Comparison of ENCODE assay signal across 9 mouse cellular contexts in genomic region chr5:36820142-36820541, GRCm38 (mm10). TPM values are rescaled to one million over a fixed set of nuclear protein-coding genes. Genes with fewer than 3 reads are reported as not detected.
A peak's percentile ranks its signal among the peaks of the same experiment; 100 is the strongest.
DNase-seq lines count a peak whose midpoint lies in the region; ATAC-seq lines count a peak whose summit lies in the region.
"Had no signal": no experiment of that assay in that cellular context is flagged by ENCODE, and none has a peak within 500 bp of the region (broad histone marks: within the 10 kb centered on the region; RNA-seq: fewer than 3 reads in every experiment).

No protein-coding gene starts in this region.

- DNase-seq in cerebellum, adult 9-11 months: no peak
- peak; percentile 43 for DNase-seq in ovary, postnatal 36 days (ENCODE audit: low spot score)
- DNase-seq in ovary, postnatal 14 days (ENCODE audit: low spot score): no peak
- DNase-seq in cerebellum, postnatal 10 days: peak; percentile 75 to 80
- peak; percentile 56 for DNase-seq in hindbrain, embryonic 14.5 days (ENCODE audit: low spot score)
- DNase-seq in liver, embryonic 11.5 days (ENCODE audit: low spot score): peak; percentile 47
- peak; percentile 50 for DNase-seq in right cerebral cortex, postnatal 25 days

- H3K27me3 ChIP-seq in hindbrain, embryonic 14.5 days (ENCODE audit: control insufficient read depth, insufficient read depth, low read length): no peaks in the 10 kb centered on the region
- H3K27me3 ChIP-seq in liver, embryonic 11.5 days (replicated peaks; ENCODE audit: control insufficient read depth, insufficient read depth, low read length): no peaks in the 10 kb centered on the region
- H3K27me3 ChIP-seq: Patski had no signal

- H3K9ac ChIP-seq in hindbrain, embryonic 14.5 days: no peak overlapping the region
- no peak overlapping the region for H3K9ac ChIP-seq in liver, embryonic 11.5 days (ENCODE audit: low read depth, low read length)

- 53% methylated on average over 6 of the region's 6 CpGs for WGBS in hindbrain, embryonic 14.5 days
- WGBS in liver, embryonic 11.5 days: 54% methylated on average over 6 of the region's 6 CpGs

- H3K9me3 ChIP-seq in hindbrain, embryonic 14.5 days (ENCODE audit: control insufficient read depth, low read length): no peaks in the 10 kb centered on the region
- H3K9me3 ChIP-seq in liver, embryonic 11.5 days (ENCODE audit: control insufficient read depth, low read length): no peaks in the 10 kb centered on the region

- ATAC-seq in cerebellum, adult (ENCODE audit: insufficient number of reproducible peaks, low FRiP score, low TSS enrichment): 0 out of 2 replicates have a peak, but pooled peaks have one; percentile 46
- no peak for ATAC-seq in hindbrain, embryonic 14.5 days (ENCODE audit: low FRiP score)
- 0 out of 2 replicates have a peak, but pooled peaks have one; percentile 21 for ATAC-seq in liver, embryonic 11.5 days (replicated peaks; ENCODE audit: low FRiP score)
- ATAC-seq: Patski had no signal

- H3K4me1 ChIP-seq in hindbrain, embryonic 14.5 days (replicated peaks; ENCODE audit: control insufficient read depth, insufficient read depth, low read length): no peaks in the 10 kb centered on the region
- H3K4me1 ChIP-seq in liver, embryonic 11.5 days (replicated peaks; ENCODE audit: control insufficient read depth, insufficient read depth, low read length): no peaks in the 10 kb centered on the region

- H3K27ac ChIP-seq in hindbrain, embryonic 14.5 days: no peak overlapping the region
- H3K27ac ChIP-seq in liver, embryonic 11.5 days (ENCODE audit: low read depth, low read length): no peak overlapping the region

- H3K36me3 ChIP-seq in hindbrain, embryonic 14.5 days (replicated peaks; ENCODE audit: control insufficient read depth, insufficient read depth): no peaks in the 10 kb centered on the region
- no peaks in the 10 kb centered on the region; the same call in none of the 2 replicates for H3K36me3 ChIP-seq in liver, embryonic 11.5 days (ENCODE audit: control insufficient read depth, insufficient read depth, low read length)

- no peak overlapping the region for H3K4me2 ChIP-seq in hindbrain, embryonic 14.5 days (replicated peaks)
- no peak overlapping the region for H3K4me2 ChIP-seq in liver, embryonic 11.5 days

- H3K4me3 ChIP-seq in hindbrain, embryonic 14.5 days (replicated peaks; ENCODE audit: low read length): no peak overlapping the region
- no peak overlapping the region for H3K4me3 ChIP-seq in liver, embryonic 11.5 days (ENCODE audit: low read depth, low read length)

RNA-seq across cellular contexts. Expression of gene Man2b2, which starts 10.3 kb away (rescaled TPM):
- polyA plus RNA-seq in hindbrain, embryonic 14.5 days (2014; fragmentation: Nextera tagmentation; extraction: Ambion mirVana): 13.0 and 13.9 TPM in 2 replicates
- 17.4 and 20.2 TPM in 2 replicates for polyA plus RNA-seq in liver, embryonic 11.5 days (2014; fragmentation: Nextera tagmentation; extraction: Ambion mirVana)

RNA-seq across cellular contexts. Expression of gene Mrfap1, which starts 23.6 kb away (rescaled TPM):
- 360 and 387 TPM in 2 replicates for polyA plus RNA-seq in hindbrain, embryonic 14.5 days (2014; fragmentation: Nextera tagmentation; extraction: Ambion mirVana)
- polyA plus RNA-seq in liver, embryonic 11.5 days (2014; fragmentation: Nextera tagmentation; extraction: Ambion mirVana): 366 and 368 TPM in 2 replicates

RNA-seq across cellular contexts. Expression of gene Ppp2r2c, which starts 48.2 kb away (rescaled TPM):
- polyA plus RNA-seq in hindbrain, embryonic 14.5 days (2014; fragmentation: Nextera tagmentation; extraction: Ambion mirVana): 63.6 and 78.4 TPM in 2 replicates
- 0.30 and 0.33 TPM in 2 replicates for polyA plus RNA-seq in liver, embryonic 11.5 days (2014; fragmentation: Nextera tagmentation; extraction: Ambion mirVana)

Comparison
In these comparisons a context has a peak if more than half of its experiments do, and no peak if none do; other contexts are left out.
1. DNase-seq: peak in ovary, postnatal 36 days (single experiment), cerebellum, postnatal 10 days (2 of 2), hindbrain, embryonic 14.5 days (single experiment), liver, embryonic 11.5 days (single experiment) and right cerebral cortex, postnatal 25 days (single experiment); none in cerebellum, adult 9-11 months (single experiment) and ovary, postnatal 14 days (single experiment).
2. RNA of gene Ppp2r2c, which starts 48.2 kb away (polyA plus RNA-seq): 63.6 to 78.4 TPM in hindbrain, embryonic 14.5 days; 0.30 to 0.33 TPM in liver, embryonic 11.5 days; every median in the first group is over 10 times any median in the second.